Mouse (Mus musculus) gastrocnemius, adult 18-20 months (tissue): ENCODE data around the gene Tmco4. TPM values are rescaled to one million over a fixed set of nuclear protein-coding genes. Genes with fewer than 3 reads are reported as not detected.
"Not testable (repeated sequence)": the region's sequence is repeated elsewhere in the genome, so short reads cannot be mapped to it uniquely, and the experiment has no call there.

Experiments
- DNase-seq: peaks from one replicate; pipeline ENCODE4 v3.0.0; 2021; ENCODE audit warnings: low spot score
- total RNA-seq, 2 experiments: library from RNA; stranded (reverse); gene quantifications; 2 replicates each; pipeline ENCODE4 v1.2.3; 2021

Gene Tmco4
- total RNA-seq, 2 experiments from 2014 or later = 10.2 to 14.3 TPM

- DNase-seq = peak; percentile 86
These were observed 405 bp upstream of the Tmco4 start for GRCm38 (mm10) chr4:138972139-138972826.

GRCm38 (mm10) chr4:138973719-138974115, 1.0 kb downstream of the Tmco4 start:
- DNase-seq = no peak

- not testable (repeated sequence) for DNase-seq
These were observed 1.9 kb downstream of the Tmco4 start for GRCm38 (mm10) chr4:138974540-138974939.

GRCm38 (mm10) chr4:138975194-138975593, 2.5 kb downstream of the Tmco4 start:
- peak; percentile 78 for DNase-seq

GRCm38 (mm10) chr4:138976046-138976445, 3.4 kb downstream of the Tmco4 start:
- DNase-seq = peak; percentile 78

- no peak for DNase-seq
These were observed 7.3 kb downstream of the Tmco4 start for GRCm38 (mm10) chr4:138980021-138980420.

DNA sequence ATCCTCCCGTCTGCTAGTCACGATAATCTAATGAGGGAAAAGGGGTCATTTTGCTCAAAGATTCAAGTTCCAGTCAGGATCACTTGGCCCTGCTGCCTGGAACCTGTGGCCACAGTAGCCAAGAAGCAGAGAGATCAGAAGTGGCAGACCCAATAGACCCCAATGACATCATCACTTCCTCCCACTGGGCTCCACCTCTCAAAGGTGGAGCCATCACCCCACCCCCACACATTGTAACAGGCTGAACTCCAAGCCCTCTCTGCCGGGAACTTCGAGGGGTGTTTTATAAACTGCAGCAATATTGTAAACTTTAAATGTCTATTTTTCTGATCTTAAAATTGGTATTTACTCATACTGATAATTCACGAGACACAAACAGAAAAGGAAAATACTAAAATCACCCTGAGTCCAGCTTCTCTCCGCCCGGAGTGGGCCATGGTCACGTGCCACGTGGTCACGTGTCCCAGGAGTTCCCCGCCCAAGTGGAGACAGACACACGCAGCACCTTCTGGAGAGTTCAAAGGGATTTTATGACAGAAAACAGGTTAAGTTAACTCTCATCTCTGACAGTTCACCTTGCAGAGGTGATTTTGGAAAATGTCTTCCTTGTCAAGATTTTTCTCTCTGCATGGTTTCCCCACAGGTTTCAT, 8.2 kb downstream of the Tmco4 start:
- DNase-seq = no peak

DNA sequence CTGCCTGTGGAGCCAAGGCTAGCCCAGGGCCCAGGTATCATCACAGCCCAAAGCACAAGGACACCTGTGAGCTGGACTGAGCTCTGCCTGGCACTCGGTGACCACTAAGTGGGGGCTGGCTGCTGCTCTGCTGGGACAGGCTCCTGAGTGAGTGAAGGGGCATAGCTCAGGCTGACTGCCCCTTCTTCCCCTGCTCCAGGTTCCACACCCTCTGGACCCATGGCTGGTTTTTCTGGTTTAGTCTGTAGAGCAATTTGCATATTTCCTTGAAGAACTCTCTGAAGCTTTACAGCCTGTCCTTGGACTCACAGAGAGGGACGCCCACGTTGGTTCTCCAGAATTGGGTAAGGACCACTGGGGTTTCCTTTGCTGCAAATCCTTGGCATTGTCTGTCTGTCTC, 10.7 kb downstream of the Tmco4 start:
- no peak for DNase-seq

- DNase-seq = no peak
These were observed 12.1 kb downstream of the Tmco4 start for GRCm38 (mm10) chr4:138984744-138985143.

DNA sequence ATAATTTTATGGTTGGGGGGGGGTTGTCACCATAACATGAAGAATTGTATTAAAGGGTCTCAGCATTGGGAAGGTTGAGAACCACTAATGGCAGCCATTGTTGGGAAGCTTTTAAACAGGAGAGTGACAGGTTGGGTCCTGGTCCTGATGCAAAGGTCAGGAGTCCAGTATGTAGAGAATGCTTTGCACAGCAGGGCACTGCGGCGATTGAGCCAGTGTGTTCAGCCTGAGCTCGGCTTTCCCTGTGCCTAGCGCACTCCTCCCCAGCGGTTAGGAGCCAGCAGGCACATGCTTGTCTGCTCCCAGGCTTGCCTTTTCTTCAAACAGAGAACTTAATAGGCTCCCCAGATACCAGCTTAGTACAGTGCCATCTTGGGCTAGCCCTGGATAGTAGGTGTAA, 13.6 kb downstream of the Tmco4 start:
- no peak for DNase-seq

DNA sequence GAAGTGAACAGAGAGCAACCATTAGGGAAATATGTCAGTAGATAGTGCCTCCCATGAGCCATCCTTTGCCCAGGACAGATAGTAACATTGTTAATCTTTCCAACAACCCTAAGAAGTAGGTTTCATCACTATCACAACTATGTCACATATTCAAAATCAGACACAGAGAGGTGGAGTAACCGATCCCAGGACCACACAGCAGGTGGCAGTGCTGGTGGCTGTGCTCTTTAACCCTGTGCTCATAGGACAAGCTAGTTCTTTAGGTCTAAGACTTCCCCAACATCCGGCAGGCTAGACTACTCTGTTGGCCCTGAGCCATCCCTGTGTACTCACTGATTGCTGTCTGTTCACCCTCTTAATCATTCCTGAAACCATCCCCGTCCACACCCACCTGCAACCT, 21.7 kb downstream of the Tmco4 start:
- no peak for DNase-seq

GRCm38 (mm10) chr4:138996410-138996809, 23.7 kb downstream of the Tmco4 start:
- DNase-seq = no peak

DNA sequence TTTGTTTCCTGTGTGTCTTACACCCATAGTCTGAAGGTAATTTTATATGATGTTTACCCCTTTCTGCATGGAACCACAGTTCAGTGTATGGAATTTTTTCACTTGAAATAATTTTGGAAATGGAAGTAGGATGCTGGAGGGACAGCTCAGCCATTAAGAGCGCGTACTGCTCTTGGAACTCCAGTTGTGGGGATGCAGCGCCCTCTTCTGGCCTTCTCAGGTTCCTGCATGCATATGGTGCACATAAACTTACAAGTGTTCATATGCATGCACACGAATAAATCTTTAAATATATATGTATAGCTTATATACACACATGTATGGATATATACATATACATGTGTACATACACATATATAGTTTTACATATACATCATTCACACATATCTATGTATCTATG, 24.4 kb downstream of the Tmco4 start:
- DNase-seq = no peak

- DNase-seq = no peak
These were observed 25.9 kb downstream of the Tmco4 start for GRCm38 (mm10) chr4:138998611-138999010.

DNA sequence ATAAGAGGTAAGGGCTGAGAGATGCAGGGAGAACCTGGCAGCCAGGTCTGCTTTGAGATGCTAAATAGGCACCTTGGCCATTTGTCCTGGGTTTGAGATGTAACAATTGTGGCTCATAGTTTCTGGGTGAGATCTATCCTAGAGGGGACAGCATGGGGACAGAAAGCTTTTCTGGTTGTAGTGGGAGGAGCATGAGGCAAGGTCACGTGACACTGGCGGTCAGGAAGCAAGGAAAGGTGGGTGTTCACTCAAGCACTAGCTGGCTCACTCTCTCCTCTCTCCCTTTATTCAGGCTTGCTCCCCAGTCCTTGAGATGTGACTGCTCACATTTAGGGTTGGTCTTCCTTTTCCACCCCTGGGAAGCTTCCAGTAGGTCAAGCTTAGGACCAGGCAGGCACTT, 28.3 kb downstream of the Tmco4 start:
- no peak for DNase-seq

DNA sequence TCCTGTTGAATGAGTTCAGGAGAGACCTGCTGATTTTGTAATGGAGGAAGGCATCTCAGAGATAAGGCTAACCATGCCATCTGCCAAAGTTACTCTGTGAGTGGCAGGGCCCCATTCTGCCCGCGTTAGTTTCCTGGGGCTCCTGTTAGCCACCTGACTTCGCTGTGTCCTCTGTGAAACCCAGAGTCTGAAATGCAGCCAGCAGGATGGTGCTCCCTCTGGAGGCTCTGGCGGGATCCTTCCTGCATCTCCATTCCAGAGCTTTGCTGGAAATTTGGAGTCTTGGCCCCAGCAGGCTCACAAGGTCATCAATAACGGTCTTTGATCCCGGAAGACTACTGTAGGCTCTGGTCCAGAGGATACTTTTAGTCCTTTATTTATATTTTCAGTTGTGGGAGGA, 28.7 kb downstream of the Tmco4 start:
- peak; percentile 41 for DNase-seq

DNA sequence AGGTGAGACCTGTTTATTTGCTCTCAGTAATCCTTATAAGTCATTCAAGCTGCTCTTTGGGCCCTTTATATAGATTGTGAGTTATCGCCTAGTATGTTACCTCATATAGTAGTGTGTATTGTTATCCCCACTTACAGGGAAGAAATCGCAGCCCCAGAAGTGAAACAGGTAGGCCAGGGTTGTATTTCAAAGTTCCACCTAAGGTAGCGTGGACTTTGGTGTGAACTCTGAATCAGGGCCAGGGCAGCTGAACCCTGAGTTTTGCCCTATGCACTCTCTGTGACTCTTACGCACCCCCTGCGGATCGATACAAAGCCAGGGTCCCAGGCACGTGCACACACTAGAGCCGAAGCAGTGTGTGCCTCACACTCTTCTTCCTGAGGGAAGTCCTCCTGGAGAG, 31.4 kb downstream of the Tmco4 start:
- no peak for DNase-seq

- DNase-seq = no peak
These were observed 32.5 kb downstream of the Tmco4 start for GRCm38 (mm10) chr4:139005214-139005613.

DNA sequence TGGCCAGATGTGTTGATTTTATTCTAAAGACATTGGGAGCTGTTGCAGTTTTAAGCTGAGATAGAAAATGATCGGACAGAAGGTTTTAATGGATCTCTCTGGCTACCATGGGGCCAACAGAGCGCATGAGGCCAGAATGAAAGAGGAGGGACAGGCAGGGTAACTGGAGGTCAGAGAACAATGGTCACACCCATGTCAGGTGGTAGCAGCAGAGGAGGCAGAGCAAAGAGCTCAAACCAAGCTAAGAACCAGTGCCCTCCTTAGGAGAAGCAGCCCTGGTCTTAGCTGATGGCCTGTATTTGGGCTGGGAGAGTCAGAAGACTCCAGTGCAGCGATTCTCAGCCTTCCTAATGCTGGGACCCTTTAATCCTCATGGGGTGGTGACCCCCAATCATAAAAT, 34.7 kb downstream of the Tmco4 start:
- no peak for DNase-seq

DNA sequence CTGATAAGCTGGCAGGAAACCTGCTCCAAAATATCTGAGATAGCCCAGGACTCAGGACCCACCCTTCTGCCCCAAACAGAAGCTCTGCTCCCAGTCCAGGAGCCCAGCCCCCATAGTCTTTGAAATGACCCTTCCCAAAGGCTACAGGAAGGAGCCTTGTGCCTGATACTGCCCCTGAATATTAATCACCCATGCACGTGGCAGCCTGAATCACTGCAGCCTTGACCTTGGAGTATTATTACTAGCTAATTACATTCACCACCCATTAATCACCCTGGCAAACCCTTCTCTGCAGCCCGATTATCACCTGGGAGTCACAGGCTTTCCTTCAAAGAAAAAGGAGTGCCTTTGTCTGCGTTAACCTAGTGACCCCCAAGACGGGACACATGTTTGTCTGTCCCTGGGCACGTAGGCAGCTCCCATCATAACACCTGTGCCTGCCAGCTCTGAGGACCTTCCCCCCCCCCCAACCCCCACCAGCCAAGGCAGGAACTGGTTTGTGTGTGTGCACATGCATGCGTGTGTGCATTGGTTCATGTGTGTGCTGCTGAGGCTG, 35.4 kb downstream of the Tmco4 start:
- DNase-seq = no peak

- no peak for DNase-seq
These were observed 38.6 kb downstream of the Tmco4 start for GRCm38 (mm10) chr4:139011201-139011702.

- no peak for DNase-seq
These were observed 40.6 kb downstream of the Tmco4 start for GRCm38 (mm10) chr4:139013281-139013680.

DNA sequence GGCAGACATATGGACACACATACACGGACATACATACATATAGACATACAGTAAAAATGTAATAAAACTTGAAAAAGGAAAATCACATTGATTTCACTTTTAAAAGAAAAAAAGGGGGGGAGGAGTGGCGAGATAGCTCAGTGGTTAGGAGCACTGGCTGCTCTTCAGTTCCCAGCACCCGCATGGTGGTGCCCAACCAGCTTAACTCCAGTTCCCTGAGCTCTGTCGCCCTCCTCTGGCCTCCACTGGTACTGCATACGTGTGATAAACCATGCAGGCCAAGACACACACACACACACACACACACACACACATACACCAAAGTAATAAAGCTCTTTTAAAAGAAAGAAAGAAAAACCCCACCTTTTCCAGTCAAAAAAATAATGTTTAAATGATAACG, 42.1 kb downstream of the Tmco4 start:
- no peak for DNase-seq
